Mouse (Mus musculus): Measurements from ENCODE around the gene Dph3.
A peak's percentile ranks its signal among the peaks of the same experiment; 100 is the strongest.

The Dph3 gene

GRCm38 (mm10) chr14:32084761-32085485, 606 bp downstream of the Dph3 start, which contains the start of gene Oxnad1:
Oxnad1 (plus strand) TSS chr14:32085374.
- DNase-seq (ENCODE audit: low read depth, low spot score): peak; percentile 91

- DNase-seq (ENCODE audit: low read depth, low spot score): no peak
Observed at GRCm38 (mm10) chr14:32083466-32083865, 2.1 kb downstream of the Dph3 start.

GRCm38 (mm10) chr14:32082891-32083290, 2.6 kb downstream of the Dph3 start:
- no peak for DNase-seq (ENCODE audit: low read depth, low spot score)

GRCm38 (mm10) chr14:32081026-32081425, 4.5 kb downstream of the Dph3 start:
- DNase-seq (ENCODE audit: low read depth, low spot score): no peak

GRCm38 (mm10) chr14:32076896-32077575, 8.5 kb downstream of the Dph3 start:
- DNase-seq (ENCODE audit: low read depth, low spot score): peak; percentile 81

GRCm38 (mm10) chr14:32073901-32074300, 11.6 kb downstream of the Dph3 start:
- no peak for DNase-seq (ENCODE audit: low read depth, low spot score)

- DNase-seq (ENCODE audit: low read depth, low spot score): no peak
Observed at GRCm38 (mm10) chr14:32073211-32073685, 12.3 kb downstream of the Dph3 start.

GRCm38 (mm10) chr14:32072807-32073206, 12.7 kb downstream of the Dph3 start:
- no peak for DNase-seq (ENCODE audit: low read depth, low spot score)

GRCm38 (mm10) chr14:32061398-32061797, 24.1 kb downstream of the Dph3 start:
- no peak for DNase-seq (ENCODE audit: low read depth, low spot score)

GRCm38 (mm10) chr14:32057664-32058063, 27.9 kb downstream of the Dph3 start:
- DNase-seq (ENCODE audit: low read depth, low spot score): no peak

GRCm38 (mm10) chr14:32056675-32057074, 28.9 kb downstream of the Dph3 start:
- DNase-seq (ENCODE audit: low read depth, low spot score): no peak

- no peak for DNase-seq (ENCODE audit: low read depth, low spot score)
Observed at GRCm38 (mm10) chr14:32055781-32056180, 29.7 kb downstream of the Dph3 start.

- no peak for DNase-seq (ENCODE audit: low read depth, low spot score)
Observed at GRCm38 (mm10) chr14:32054788-32055187, 30.7 kb downstream of the Dph3 start.

- DNase-seq (ENCODE audit: low read depth, low spot score): no peak
Observed at GRCm38 (mm10) chr14:32053895-32054294, 31.6 kb downstream of the Dph3 start.

GRCm38 (mm10) chr14:32050171-32050570, 35.4 kb downstream of the Dph3 start:
- no peak for DNase-seq (ENCODE audit: low read depth, low spot score)

- DNase-seq (ENCODE audit: low read depth, low spot score): no peak
Observed at GRCm38 (mm10) chr14:32046357-32046756, 39.2 kb downstream of the Dph3 start.

GRCm38 (mm10) chr14:32042108-32042507, 43.4 kb downstream of the Dph3 start:
- no peak for DNase-seq (ENCODE audit: low read depth, low spot score)

- no peak for DNase-seq (ENCODE audit: low read depth, low spot score)
Observed at GRCm38 (mm10) chr14:32037661-32038252, 47.8 kb downstream of the Dph3 start.

- DNase-seq (ENCODE audit: low read depth, low spot score): no peak
Observed at GRCm38 (mm10) chr14:32036482-32036881, 49.0 kb downstream of the Dph3 start.

- DNase-seq (ENCODE audit: low read depth, low spot score): peak; percentile 75
Observed at GRCm38 (mm10) chr14:32032522-32032921, 53.0 kb downstream of the Dph3 start.
